Mouse (Mus musculus) limb, embryonic 15.5 days (tissue): ENCODE results near the gene Gtdc1. TPM values are rescaled to one million over a fixed set of nuclear protein-coding genes. Genes with fewer than 3 reads are reported as not detected.
A peak's percentile ranks its signal among the peaks of the same experiment; 100 is the strongest.

Experiments used
- ATAC-seq: fragments of 200-750 bp; cut with Nextera tagmentation; 2 replicates; pipeline ENCODE4 v1.8.0; 2017; ENCODE audit warnings: low read depth, moderate TSS enrichment; ENCODE audit not compliant: insufficient number of reproducible peaks, low FRiP score, low TSS enrichment
- H3K27ac ChIP-seq: fragments of 300-500 bp; sonication (generic); 2 replicates; pipeline ENCODE4 v1.5.1; 2015; ENCODE audit warnings: moderate library complexity, mild to moderate bottlenecking, inconsistent platforms
- H3K27me3 ChIP-seq: fragments of 300-500 bp; sonication (generic); 2 replicates; pipeline ENCODE4 v1.6.1; 2015; ENCODE audit warnings: inconsistent platforms
- H3K36me3 ChIP-seq: fragments of 300-500 bp; sonication (generic); 2 replicates; pipeline ENCODE4 v1.6.1; 2015; ENCODE audit warnings: inconsistent platforms
- H3K4me1 ChIP-seq: fragments of 300-500 bp; sonication (generic); 2 replicates; pipeline ENCODE4 v1.6.1; 2015; ENCODE audit warnings: inconsistent platforms
- H3K4me2 ChIP-seq: fragments of 300-500 bp; sonication (generic); 2 replicates; pipeline ENCODE4 v1.6.1; 2015; ENCODE audit warnings: mild to moderate bottlenecking, inconsistent platforms
- H3K4me3 ChIP-seq: fragments of 300-500 bp; sonication (generic); 2 replicates; pipeline ENCODE4 v1.5.1; 2015; ENCODE audit warnings: mild to moderate bottlenecking, inconsistent platforms
- H3K9ac ChIP-seq: fragments of 300-500 bp; sonication (generic); 2 replicates; pipeline ENCODE4 v1.6.1; 2015; ENCODE audit warnings: inconsistent platforms
- H3K9me3 ChIP-seq: fragments of 300-500 bp; sonication (generic); 2 replicates; pipeline ENCODE4 v1.6.1; 2016; ENCODE audit warnings: inconsistent platforms
- WGBS: fragments of 180-500 bp; shearing (Covaris S2); methylation state at CpG from one replicate; pipeline ENCODE4 v1.1.7; 2015; 5-methylcytosine and 5-hydroxymethylcytosine counted together
- polyA plus RNA-seq: library from polyadenylated mRNA; unstranded; fragments of >200 nt; fragmentation: Nextera tagmentation; extraction: Ambion mirVana; gene quantifications from 2 replicates; pipeline ENCODE4 v1.2.1, GENCODE M21; 2015

Gene Gtdc1
- 12.5 and 19.2 TPM in 2 replicates for polyA plus RNA-seq

DNA sequence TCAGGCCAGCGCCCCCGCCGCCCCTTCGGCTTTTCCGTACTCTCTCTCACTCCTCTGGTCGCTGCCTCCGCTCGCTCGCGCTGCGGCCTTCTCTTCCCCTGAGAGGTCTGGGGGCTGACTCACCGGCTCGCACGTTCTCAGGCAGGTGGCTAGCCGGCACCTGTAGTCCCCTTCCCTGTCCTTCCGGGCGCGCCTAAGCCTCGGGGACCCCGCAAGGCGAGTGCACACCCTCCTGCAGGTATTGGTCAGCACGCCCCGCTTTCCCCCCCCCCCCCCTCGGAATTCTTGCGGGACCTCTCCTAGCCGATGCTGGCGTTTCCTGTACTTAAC is at the start of gene Gtdc1:
Gene Gtdc1, minus strand, starts transcription at position 176 of the 330 bp plus-strand sequence.
- no peaks in the 10 kb centered on the region for H3K27me3 ChIP-seq
- WGBS, result under 1% methylated on average over 25 of the region's 27 CpGs
- no peaks in the 10 kb centered on the region for H3K4me1 ChIP-seq
- peak within 1 kb of the TSS; percentile 96 for H3K27ac ChIP-seq
- H3K36me3 ChIP-seq, result no peaks in the 10 kb centered on the region
- peak within 1 kb of the TSS; percentile 59 for H3K4me2 ChIP-seq
- no peaks in the 10 kb centered on the region for H3K9me3 ChIP-seq
- peak within 1 kb of the TSS; percentile 57 for H3K4me3 ChIP-seq
- H3K9ac ChIP-seq, result peak within 1 kb of the TSS; percentile 84
- ATAC-seq, result peak; percentile 3; the same call in 1 of the 2 replicates

DNA sequence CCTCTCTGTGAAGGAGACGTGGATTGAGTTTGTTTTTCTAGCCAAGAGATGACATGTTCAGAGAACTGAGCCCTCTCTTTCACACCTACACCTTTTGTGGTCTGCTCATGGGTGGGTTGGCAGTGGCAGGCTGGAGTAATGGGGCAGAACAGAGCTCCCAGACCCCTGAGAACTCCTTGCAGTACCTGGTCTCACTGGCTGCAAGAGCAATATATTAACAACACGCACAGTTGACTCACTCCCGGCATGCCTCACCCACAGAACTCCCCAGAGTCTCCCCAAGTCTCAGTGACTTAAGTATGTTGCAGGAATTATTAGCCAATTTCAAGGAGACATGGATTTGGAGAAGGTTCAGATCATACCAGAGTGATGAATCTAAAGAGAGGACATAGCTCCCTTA is 49.6 kb upstream of the Gtdc1 start:
- no peak overlapping the region for H3K4me2 ChIP-seq
- no peak overlapping the region for H3K4me3 ChIP-seq
- WGBS, result 61% methylated on average over 3 of the region's 3 CpGs
- H3K9me3 ChIP-seq, result no peaks in the 10 kb centered on the region
- no peak overlapping the region for H3K9ac ChIP-seq
- H3K36me3 ChIP-seq, result no peaks in the 10 kb centered on the region
- H3K27me3 ChIP-seq, result no peaks in the 10 kb centered on the region; the same call in 1 of the 2 replicates
- no peak overlapping the region for H3K27ac ChIP-seq
- ATAC-seq, result no peak
- peaks cover 7% of the 10 kb centered on the region; the same call in 1 of the 2 replicates for H3K4me1 ChIP-seq

DNA sequence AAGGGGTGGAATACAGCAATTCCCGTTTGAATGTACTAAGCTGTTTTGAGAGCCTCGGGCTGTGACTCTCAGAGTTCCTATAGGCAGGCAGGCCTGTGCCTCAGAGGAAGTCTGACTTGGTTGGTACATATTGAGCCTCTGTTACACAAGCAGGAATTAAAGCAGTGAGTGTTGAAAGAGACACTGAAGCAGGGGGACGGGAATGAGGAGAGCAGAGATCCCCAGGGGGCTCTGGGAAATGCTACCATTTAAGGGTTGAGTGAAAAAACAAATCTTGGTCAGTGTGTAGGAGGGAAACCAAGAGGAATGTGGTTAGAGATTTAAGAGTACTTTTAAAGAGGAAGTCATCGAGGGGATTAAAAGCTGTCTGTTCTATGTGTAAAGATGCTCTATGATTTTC is 49.0 kb upstream of the Gtdc1 start:
- Histone ChIP-seq H3K9ac (no peak overlapping the region), H3K9me3 (no peaks in the 10 kb centered on the region), H3K4me1 (peaks cover 7% of the 10 kb centered on the region; the same call in 1 of the 2 replicates), H3K4me3 (no peak overlapping the region), H3K27me3 (no peaks in the 10 kb centered on the region; the same call in 1 of the 2 replicates), H3K27ac (no peak overlapping the region), H3K36me3 (no peaks in the 10 kb centered on the region), H3K4me2 (no peak overlapping the region)
- no peak for ATAC-seq
- 33% methylated on average over 4 of the region's 4 CpGs for WGBS

DNA sequence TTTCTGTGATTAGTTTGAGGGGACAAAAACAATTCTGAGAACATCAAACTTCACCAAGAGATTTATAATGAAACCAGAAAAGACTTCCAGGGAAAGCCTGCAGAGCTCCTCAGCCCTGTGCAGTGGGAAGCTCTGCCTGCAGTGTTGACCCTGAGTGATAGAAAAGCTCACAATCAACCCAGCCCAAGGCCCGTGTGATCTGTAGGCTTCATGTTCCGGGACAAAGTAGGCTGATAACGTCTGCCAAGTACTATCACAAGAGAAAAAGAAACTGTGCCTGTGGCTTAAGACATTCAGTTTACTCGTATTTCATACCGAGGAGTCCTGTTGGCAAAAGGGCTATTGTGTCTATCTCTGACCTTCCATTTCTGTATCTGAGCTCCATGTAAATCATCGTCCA is 46.4 kb upstream of the Gtdc1 start:
- WGBS, result 89% methylated on average over 6 of the region's 6 CpGs
- H3K4me3 ChIP-seq, result no peak overlapping the region
- ATAC-seq, result no peak
- H3K9ac ChIP-seq, result no peak overlapping the region
- H3K27me3 ChIP-seq, result no peaks in the 10 kb centered on the region
- no peak overlapping the region for H3K27ac ChIP-seq
- no peaks in the 10 kb centered on the region; the same call in 1 of the 2 replicates for H3K4me1 ChIP-seq
- H3K4me2 ChIP-seq, result no peak overlapping the region
- no peaks in the 10 kb centered on the region for H3K36me3 ChIP-seq
- no peaks in the 10 kb centered on the region for H3K9me3 ChIP-seq

DNA sequence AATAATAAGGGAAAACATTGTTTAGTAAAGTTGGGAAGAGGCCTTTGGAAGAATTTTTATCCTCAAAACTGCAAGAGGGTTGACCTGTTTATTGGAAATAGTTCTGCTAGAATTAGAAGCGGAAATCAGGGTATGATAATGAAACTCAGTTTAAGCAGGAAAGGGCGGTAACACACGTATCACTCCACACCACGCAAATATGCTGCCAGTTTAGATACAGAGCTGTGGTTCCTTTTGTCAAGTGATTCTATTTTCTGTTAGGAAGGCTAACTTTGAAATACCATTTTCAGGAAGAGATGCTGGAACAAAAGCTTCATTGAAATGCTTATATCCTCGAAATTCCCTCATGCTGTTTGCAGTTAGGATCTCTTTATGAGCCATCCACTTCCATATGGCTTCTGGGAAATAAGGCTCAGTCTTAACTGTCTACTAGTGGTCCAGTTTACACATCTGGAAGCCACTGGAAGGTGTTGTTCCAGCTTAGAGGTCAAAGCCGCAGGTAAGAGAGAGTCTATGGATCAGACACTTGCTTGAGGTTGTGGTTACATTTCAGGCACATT is 42.7 kb upstream of the Gtdc1 start:
- no peak overlapping the region for H3K4me2 ChIP-seq
- no peaks in the 10 kb centered on the region for H3K36me3 ChIP-seq
- H3K4me1 ChIP-seq, result no peaks in the 10 kb centered on the region
- no peak overlapping the region for H3K27ac ChIP-seq
- no peak overlapping the region for H3K9ac ChIP-seq
- 88% methylated on average over 6 of the region's 6 CpGs for WGBS
- no peak for ATAC-seq
- no peaks in the 10 kb centered on the region for H3K27me3 ChIP-seq
- no peaks in the 10 kb centered on the region for H3K9me3 ChIP-seq
- no peak overlapping the region for H3K4me3 ChIP-seq

DNA sequence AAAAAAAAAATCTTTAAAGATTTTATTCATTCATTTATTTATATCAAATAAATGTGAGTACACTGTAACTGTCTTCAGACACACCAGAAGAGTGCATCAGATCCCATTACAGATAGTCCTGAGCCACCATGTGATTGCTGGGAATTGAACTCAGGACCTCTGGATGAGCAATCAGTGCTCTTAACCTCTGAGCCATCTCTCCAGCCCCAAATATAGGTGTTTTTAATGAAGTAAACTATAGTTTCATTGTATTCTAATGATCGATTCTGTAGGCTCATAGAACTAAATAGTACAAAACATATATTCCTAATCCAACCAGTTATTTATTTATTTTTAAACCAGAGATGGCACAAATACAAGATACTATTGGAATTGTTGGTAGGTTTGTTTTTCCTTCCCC is 42.2 kb upstream of the Gtdc1 start:
- 91% methylated on average over 1 of the region's 1 CpGs for WGBS
- H3K4me1 ChIP-seq, result no peaks in the 10 kb centered on the region
- H3K9me3 ChIP-seq, result no peaks in the 10 kb centered on the region
- no peaks in the 10 kb centered on the region for H3K36me3 ChIP-seq
- no peak overlapping the region for H3K4me2 ChIP-seq
- H3K27ac ChIP-seq, result no peak overlapping the region
- H3K4me3 ChIP-seq, result no peak overlapping the region
- ATAC-seq, result no peak
- H3K9ac ChIP-seq, result no peak overlapping the region
- H3K27me3 ChIP-seq, result no peaks in the 10 kb centered on the region

DNA sequence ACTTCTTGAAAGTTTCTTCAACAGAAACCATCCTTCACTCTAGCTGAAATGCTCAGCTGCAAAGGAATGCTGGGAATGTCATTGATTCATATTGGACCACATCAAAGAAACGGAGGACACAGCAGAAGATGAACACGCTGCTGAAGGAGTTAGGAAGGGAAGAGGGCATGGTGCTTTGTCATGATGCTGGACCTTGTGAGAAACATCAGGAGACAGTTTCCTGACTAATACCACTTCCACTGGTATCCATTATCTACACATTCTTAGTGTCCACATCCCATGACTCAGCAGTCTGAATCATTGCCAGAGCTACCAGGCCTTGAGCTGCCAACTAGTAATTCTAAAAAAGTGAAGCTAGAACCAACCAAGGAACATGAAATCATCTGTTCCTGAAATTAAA is 41.8 kb upstream of the Gtdc1 start:
- no peaks in the 10 kb centered on the region for H3K4me1 ChIP-seq
- no peaks in the 10 kb centered on the region for H3K9me3 ChIP-seq
- no peak overlapping the region for H3K4me2 ChIP-seq
- H3K4me3 ChIP-seq, result no peak overlapping the region
- H3K27me3 ChIP-seq, result no peaks in the 10 kb centered on the region
- no peak overlapping the region for H3K9ac ChIP-seq
- ATAC-seq, result no peak
- no peak overlapping the region for H3K27ac ChIP-seq
- 61% methylated on average over 2 of the region's 2 CpGs for WGBS
- H3K36me3 ChIP-seq, result no peaks in the 10 kb centered on the region

DNA sequence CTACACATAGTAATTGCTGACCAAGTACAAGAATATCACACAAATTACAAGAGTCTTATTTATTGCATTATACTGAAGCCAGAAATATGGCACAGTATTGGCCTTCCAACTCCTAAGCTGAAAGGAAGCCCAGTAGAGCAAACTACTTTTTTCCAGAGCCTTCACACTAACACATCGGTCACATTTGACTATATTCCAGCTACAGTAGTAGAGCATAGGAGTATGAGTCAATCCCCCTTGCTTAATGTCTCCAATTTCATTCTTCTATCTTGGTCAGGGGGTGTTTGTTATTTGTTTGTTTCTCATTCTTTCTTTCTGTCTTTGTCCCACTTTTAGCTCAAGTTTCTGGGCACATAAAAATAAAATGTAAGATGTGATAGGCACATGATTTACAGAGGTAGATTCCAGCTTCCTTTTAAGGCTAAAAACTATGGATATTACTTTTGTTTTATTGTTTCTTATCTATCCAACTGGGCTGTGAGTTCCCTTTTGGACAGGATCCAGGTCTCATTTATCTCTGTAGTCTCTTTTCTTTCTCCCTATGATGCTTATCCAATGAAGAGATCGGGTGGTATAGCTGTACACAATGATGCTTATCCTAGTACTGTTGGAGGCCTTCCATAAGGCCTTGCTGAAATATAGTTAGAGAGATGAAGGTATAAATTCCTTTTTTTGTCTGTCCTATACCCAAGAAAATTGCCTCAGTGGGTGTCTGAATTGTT is 38.5 kb upstream of the Gtdc1 start:
- Histone ChIP-seq H3K36me3 (no peaks in the 10 kb centered on the region), H3K27ac (no peak overlapping the region), H3K27me3 (no peaks in the 10 kb centered on the region), H3K4me1 (no peaks in the 10 kb centered on the region), H3K4me2 (no peak overlapping the region), H3K9me3 (no peaks in the 10 kb centered on the region), H3K9ac (no peak overlapping the region), H3K4me3 (no peak overlapping the region)
- WGBS, result 83% methylated on average over 2 of the region's 2 CpGs
- no peak for ATAC-seq

DNA sequence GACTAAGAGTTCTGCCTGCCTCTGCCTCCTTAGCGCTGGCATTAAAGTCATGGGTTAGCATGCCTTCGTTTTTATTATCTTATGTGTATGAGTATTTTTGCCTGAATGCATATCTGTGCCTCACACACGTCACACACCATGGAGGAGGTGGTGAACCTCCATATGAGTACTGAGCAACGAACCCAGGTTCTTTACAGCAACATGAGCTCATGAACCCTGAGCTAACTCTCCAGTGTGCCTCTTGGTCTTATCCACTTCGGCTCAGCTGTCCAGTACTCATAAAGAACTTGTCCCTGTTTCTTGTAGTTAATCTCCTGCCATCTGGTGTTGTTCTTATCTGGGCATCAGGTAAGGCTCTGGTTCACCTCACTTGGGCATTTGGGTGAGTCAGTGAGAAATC is 35.2 kb upstream of the Gtdc1 start:
- WGBS, result 85% methylated on average over 5 of the region's 5 CpGs

DNA sequence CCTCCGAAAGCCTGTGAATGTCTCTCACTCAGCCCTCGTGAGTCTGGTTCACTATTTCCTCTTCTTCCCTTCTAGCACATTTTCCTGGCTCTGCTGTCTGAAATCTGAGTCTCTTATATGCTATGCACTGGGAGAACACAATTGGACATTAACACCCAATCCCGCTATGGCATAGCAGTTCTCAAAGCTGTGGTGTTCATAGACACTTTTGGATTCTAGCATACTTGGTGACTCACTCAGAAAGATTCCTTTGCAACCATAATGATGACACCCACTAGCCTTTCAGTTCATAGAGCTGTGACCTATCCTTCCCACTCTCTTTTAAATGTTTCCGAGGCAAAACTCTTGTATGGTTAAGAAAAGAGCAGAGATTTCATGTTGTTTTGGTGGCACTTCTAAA is 33.7 kb upstream of the Gtdc1 start:
- Histone ChIP-seq H3K27me3 (no peaks in the 10 kb centered on the region), H3K36me3 (no peaks in the 10 kb centered on the region), H3K9ac (no peak overlapping the region), H3K27ac (no peak overlapping the region), H3K4me1 (no peaks in the 10 kb centered on the region), H3K4me3 (no peak overlapping the region), H3K4me2 (no peak overlapping the region), H3K9me3 (no peaks in the 10 kb centered on the region)
- 75% methylated on average over 4 of the region's 4 CpGs for WGBS
- ATAC-seq, result no peak

More for the DNA sequence above, 35.2 kb upstream of the Gtdc1 start:
- Histone ChIP-seq H3K4me3 (no peak overlapping the region), H3K9me3 (no peaks in the 10 kb centered on the region), H3K4me1 (no peaks in the 10 kb centered on the region), H3K4me2 (no peak overlapping the region), H3K27ac (no peak overlapping the region), H3K27me3 (no peaks in the 10 kb centered on the region), H3K9ac (no peak overlapping the region), H3K36me3 (no peaks in the 10 kb centered on the region)
- ATAC-seq, result no peak

DNA sequence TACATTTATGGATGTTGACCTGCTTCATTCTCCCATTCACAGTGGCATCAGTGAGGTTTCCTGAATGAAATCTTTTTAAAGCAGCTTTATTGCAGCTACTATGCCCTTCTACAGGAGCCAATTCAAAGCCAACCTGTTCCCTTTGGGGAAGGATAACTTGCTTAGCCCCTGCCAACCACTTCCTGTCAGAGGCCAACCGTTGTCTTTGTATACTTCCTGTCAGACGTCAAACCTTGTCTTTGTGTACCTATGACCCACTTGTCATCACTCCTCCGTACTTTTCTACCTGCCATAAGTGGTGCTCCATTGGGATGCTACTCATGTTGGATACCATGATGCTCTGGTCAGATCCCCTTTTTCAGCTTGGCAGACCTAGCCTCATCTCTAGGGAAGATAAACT is 33.1 kb upstream of the Gtdc1 start:
- Histone ChIP-seq H3K36me3 (no peaks in the 10 kb centered on the region), H3K4me2 (no peak overlapping the region), H3K27ac (no peak overlapping the region), H3K9ac (no peak overlapping the region), H3K4me3 (no peak overlapping the region), H3K9me3 (no peaks in the 10 kb centered on the region), H3K27me3 (no peaks in the 10 kb centered on the region), H3K4me1 (no peaks in the 10 kb centered on the region)
- WGBS, result 77% methylated on average over 3 of the region's 3 CpGs
- ATAC-seq, result no peak

DNA sequence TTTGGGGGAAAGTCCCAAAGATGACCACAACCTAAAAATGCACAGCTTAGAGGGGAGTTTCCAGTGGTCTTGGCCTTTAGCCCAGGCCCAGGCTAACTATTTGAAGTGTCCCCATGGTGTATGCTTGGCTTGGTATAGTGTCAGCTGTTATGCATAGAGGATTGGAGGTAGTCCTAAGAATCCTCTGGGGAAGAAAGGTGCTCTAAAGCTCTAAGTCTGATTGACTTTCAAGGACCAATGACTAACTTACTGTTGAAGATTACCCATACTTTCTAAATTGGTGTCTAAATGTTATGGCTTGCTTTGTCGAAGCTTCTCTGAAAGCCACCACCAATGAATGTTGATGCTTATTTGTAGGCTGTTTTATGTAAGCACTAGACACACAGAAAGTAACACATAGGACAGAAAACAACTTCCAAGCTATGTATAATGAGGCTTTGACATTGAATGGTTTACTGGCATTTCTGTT is 29.9 kb upstream of the Gtdc1 start:
- Histone ChIP-seq H3K36me3 (no peaks in the 10 kb centered on the region), H3K9me3 (no peaks in the 10 kb centered on the region), H3K4me1 (0 out of 2 replicates have a peak, but pooled peaks cover 3% of the 10 kb centered on the region), H3K4me3 (no peak overlapping the region), H3K9ac (no peak overlapping the region), H3K27ac (no peak overlapping the region), H3K4me2 (no peak overlapping the region), H3K27me3 (no peaks in the 10 kb centered on the region)
- no peak for ATAC-seq
- WGBS, result 78% methylated on average over 1 of the region's 1 CpGs
